9 mouse cellular contexts compared by ENCODE assay signal in the genomic region with DNA sequence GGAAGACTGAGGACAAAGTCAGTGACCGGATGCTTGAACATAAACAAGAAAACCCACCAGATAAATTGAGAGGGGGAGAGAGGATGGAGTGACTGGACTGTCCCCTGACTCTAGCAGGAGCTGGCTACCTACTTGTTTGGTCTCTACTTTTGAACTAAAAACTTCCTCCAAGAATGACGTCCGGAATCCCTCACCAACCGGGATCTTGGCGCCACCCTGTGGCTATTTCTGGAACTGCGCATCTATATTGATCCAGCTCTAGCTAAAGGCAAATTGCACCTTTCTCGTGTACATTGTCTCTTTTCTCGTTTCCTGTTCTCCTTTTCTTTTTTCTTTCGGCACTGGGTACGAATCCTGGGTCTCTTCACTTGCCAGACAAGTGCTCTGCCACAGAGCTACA. TPM values are rescaled to one million over a fixed set of nuclear protein-coding genes. Genes with fewer than 3 reads are reported as not detected.
DNase-seq lines count a peak whose midpoint lies in the region; ATAC-seq lines count a peak whose summit lies in the region.
"Had no signal": no experiment of that assay in that cellular context is flagged by ENCODE, and none has a peak within 500 bp of the region (broad histone marks: within the 10 kb centered on the region; RNA-seq: fewer than 3 reads in every experiment).

No protein-coding gene starts in this region.

- peak; percentile 89 for DNase-seq in forebrain, embryonic 11.5 days (ENCODE audit: low spot score)
- peak; percentile 79 to 95 for DNase-seq in adrenal gland, adult (ENCODE audit: inconsistent age in 2 of 2, low spot score in 1 of 2)
- DNase-seq in embryo, embryonic 10 days (ENCODE audit: low spot score): peak; percentile 79
- peak; percentile 40 to 77 for DNase-seq in heart, adult 9 months (ENCODE audit: low spot score in 2 of 2)
- peak; percentile 89 to 99 for DNase-seq in layer of hippocampus, postnatal 25 days (ENCODE audit: extremely low spot score in 1 of 2, low spot score in 1 of 2)
- peak; percentile 66 to 85 for DNase-seq in spleen, postnatal 14 days (ENCODE audit: low spot score in 2 of 2)

- H3K36me3 ChIP-seq in forebrain, embryonic 11.5 days (ENCODE audit: control insufficient read depth, insufficient read depth, low read length): no peaks in the 10 kb centered on the region
- H3K36me3 ChIP-seq in forebrain, embryonic 12.5 days (replicated peaks): no peaks in the 10 kb centered on the region
- no peaks in the 10 kb centered on the region for H3K36me3 ChIP-seq in megakaryocyte, embryonic 14.5 days (replicated peaks; ENCODE audit: low read length)
- H3K36me3 ChIP-seq: midbrain, embryonic 12.5 days had no signal

- H3K9me3 ChIP-seq in forebrain, embryonic 11.5 days (ENCODE audit: control insufficient read depth, low read length): no peaks in the 10 kb centered on the region
- no peaks in the 10 kb centered on the region for H3K9me3 ChIP-seq in forebrain, embryonic 12.5 days
- peaks cover 3% of the 10 kb centered on the region for H3K9me3 ChIP-seq in megakaryocyte, embryonic 14.5 days
- H3K9me3 ChIP-seq: midbrain, embryonic 12.5 days had no signal

- H3K4me1 ChIP-seq in forebrain, embryonic 11.5 days (replicated peaks; ENCODE audit: control insufficient read depth, insufficient read depth, low read length): no peaks in the 10 kb centered on the region
- peaks cover 13% of the 10 kb centered on the region for H3K4me1 ChIP-seq in forebrain, embryonic 12.5 days
- H3K4me1 ChIP-seq in megakaryocyte, embryonic 14.5 days: peaks cover 25% of the 10 kb centered on the region

- no peak for ATAC-seq in forebrain, embryonic 11.5 days (replicated peaks; ENCODE audit: low FRiP score)
- ATAC-seq in forebrain, embryonic 12.5 days (ENCODE audit: low FRiP score): no peak

- no peak overlapping the region for H3K4me3 ChIP-seq in forebrain, embryonic 11.5 days (ENCODE audit: low read depth, low read length)
- no peak overlapping the region for H3K4me3 ChIP-seq in forebrain, embryonic 12.5 days (replicated peaks)
- peak overlapping the region; percentile 59 for H3K4me3 ChIP-seq in megakaryocyte, embryonic 14.5 days (replicated peaks)
- H3K4me3 ChIP-seq: midbrain, embryonic 12.5 days had no signal

- H3K9ac ChIP-seq in forebrain, embryonic 11.5 days (ENCODE audit: low read length): no peak overlapping the region
- H3K9ac ChIP-seq in forebrain, embryonic 12.5 days: no peak overlapping the region
- H3K9ac ChIP-seq: midbrain, embryonic 12.5 days had no signal

- no peak overlapping the region for H3K4me2 ChIP-seq in forebrain, embryonic 11.5 days (ENCODE audit: low read depth, low read length, severe bottlenecking)
- no peak overlapping the region for H3K4me2 ChIP-seq in forebrain, embryonic 12.5 days
- H3K4me2 ChIP-seq: midbrain, embryonic 12.5 days had no signal

- H3K27ac ChIP-seq in forebrain, embryonic 11.5 days (ENCODE audit: low read depth, low read length): no peak overlapping the region
- no peak overlapping the region for H3K27ac ChIP-seq in forebrain, embryonic 12.5 days
- H3K27ac ChIP-seq: midbrain, embryonic 12.5 days had no signal

- 12% methylated on average over 10 of the region's 10 CpGs for WGBS in forebrain, embryonic 11.5 days
- WGBS in forebrain, embryonic 12.5 days: 9% methylated on average over 10 of the region's 10 CpGs

- H3K27me3 ChIP-seq in forebrain, embryonic 11.5 days (ENCODE audit: control insufficient read depth, insufficient read depth, low read length): no peaks in the 10 kb centered on the region
- H3K27me3 ChIP-seq in forebrain, embryonic 12.5 days: peaks cover 12% of the 10 kb centered on the region
- peaks cover 39% of the 10 kb centered on the region for H3K27me3 ChIP-seq in megakaryocyte, embryonic 14.5 days (replicated peaks)

RNA-seq across cellular contexts. Expression of a gene that starts 28.4 kb away (rescaled TPM):
- polyA plus RNA-seq in forebrain, embryonic 11.5 days (2014; fragmentation: Nextera tagmentation; extraction: Ambion mirVana): 0.76 and 0.80 TPM in 2 replicates
- polyA plus RNA-seq in forebrain, embryonic 12.5 days (2016; fragmentation: Nextera tagmentation; extraction: Ambion mirVana): 0.24 and 0.50 TPM in 2 replicates
- not detected for total RNA-seq in layer of hippocampus, postnatal 25 days (2021)
- polyA plus RNA-seq in megakaryocyte, embryonic 14.5 days (2012; ENCODE audit: insufficient read depth, low replicate concordance): 0.97 TPM in 1 of 2 replicates, not detected in the other

RNA-seq across cellular contexts. Expression of a gene that starts 46.8 kb away (rescaled TPM):
- polyA plus RNA-seq in forebrain, embryonic 11.5 days (2014; fragmentation: Nextera tagmentation; extraction: Ambion mirVana): 1.8 and 1.9 TPM in 2 replicates
- polyA plus RNA-seq in forebrain, embryonic 12.5 days (2016; fragmentation: Nextera tagmentation; extraction: Ambion mirVana): 0.97 and 2.2 TPM in 2 replicates
- total RNA-seq in layer of hippocampus, postnatal 25 days (2021): 100 to 1,000 TPM; 183 to 201 TPM
- polyA plus RNA-seq in megakaryocyte, embryonic 14.5 days (2012; ENCODE audit: insufficient read depth, low replicate concordance): 0.22 and 2.8 TPM in 2 replicates
